Mouse (Mus musculus) CH12.LX (cell line): ENCODE measurements around the gene Cacna2d1.

ENCODE experiments used
- CTCF ChIP-seq, 2 experiments: IDR thresholded peaks in 1 of 2; conservative IDR thresholded peaks in 1 of 2; 2 replicates each; pipeline ENCODE4 v1.5.1; 2011 to 2012; ENCODE audit warnings: low read depth in 2 of 2, low read length in 2 of 2, improper control_type of control experiment in 1 of 2, inconsistent platforms in 1 of 2, mild to moderate bottlenecking in 1 of 2, moderate library complexity in 1 of 2
- POLR2A ChIP-seq: IDR thresholded peaks from 2 replicates; pipeline ENCODE4 v1.6.1; 2011; ENCODE audit warnings: low read depth, mild to moderate bottlenecking, improper control_type of control experiment, low read length
- ZC3H11A ChIP-seq: IDR thresholded peaks from 2 replicates; pipeline ENCODE4 v1.6.1; 2012; ENCODE audit warnings: low read depth, mild to moderate bottlenecking, inconsistent platforms, low read length, improper control_type of control experiment

DNA sequence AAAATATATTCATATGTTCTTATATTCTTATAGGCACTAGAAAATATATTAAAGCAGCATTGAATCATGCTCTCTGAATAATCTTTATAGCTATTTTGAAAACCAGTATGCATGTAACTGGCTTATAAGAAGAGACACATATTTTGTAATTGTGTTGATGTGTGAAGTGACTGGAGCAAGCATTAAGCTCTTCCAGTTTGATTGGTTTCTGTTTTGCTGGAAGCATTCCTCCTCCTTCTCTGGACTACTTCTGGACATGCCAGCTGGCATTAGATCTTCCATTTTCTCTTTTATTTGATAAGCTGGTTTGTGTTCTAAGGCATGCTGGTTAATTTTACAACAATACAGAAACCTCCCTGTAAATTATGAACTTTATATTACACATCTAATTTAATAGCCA, 228.8 kb downstream of the Cacna2d1 start:
- TF ChIP-seq POLR2A (no peak), CTCF (conservative IDR thresholded peaks at IDR 0.05 in 1 of 2, IDR thresholded peaks at IDR 0.05 in 1 of 2; ENCODE audit: low read depth in 2 of 2, low read length in 2 of 2) (no peak), ZC3H11A (no peak)
